Mouse (Mus musculus) forebrain, embryonic 16.5 days (tissue): ENCODE results near the gene Actc1. TPM values are rescaled to one million over a fixed set of nuclear protein-coding genes. Genes with fewer than 3 reads are reported as not detected.

Source experiments
- ATAC-seq: fragments of 200-750 bp; cut with Nextera tagmentation; 2 replicates; pipeline ENCODE4 v1.8.0; 2017; ENCODE audit warnings: mild to moderate bottlenecking, moderate library complexity
- H3K27ac ChIP-seq: fragments of 300-500 bp; sonication (generic); 2 replicates; pipeline ENCODE4 v1.5.1; 2014; ENCODE audit warnings: low read length, control low read depth
- H3K27me3 ChIP-seq: fragments of 300-500 bp; sonication (generic); replicated peaks from 2 replicates; pipeline ENCODE4 v1.6.1; 2014; ENCODE audit warnings: low read length; ENCODE audit not compliant: control insufficient read depth, insufficient read depth
- H3K36me3 ChIP-seq: fragments of 300-500 bp; sonication (generic); 2 replicates; pipeline ENCODE4 v1.6.1; 2014; ENCODE audit not compliant: control insufficient read depth, insufficient read depth
- H3K4me1 ChIP-seq: fragments of 300-500 bp; sonication (generic); replicated peaks from 2 replicates; pipeline ENCODE4 v1.6.1; 2014; ENCODE audit warnings: low read length; ENCODE audit not compliant: control insufficient read depth, insufficient read depth
- H3K4me2 ChIP-seq: fragments of 300-500 bp; sonication (generic); 2 replicates; pipeline ENCODE4 v1.6.1; 2014; ENCODE audit warnings: mild to moderate bottlenecking, low read length, control low read depth
- H3K4me3 ChIP-seq: fragments of 300-500 bp; sonication (generic); replicated peaks from 2 replicates; pipeline ENCODE4 v1.5.1; 2014; ENCODE audit warnings: mild to moderate bottlenecking, low read length, control low read depth
- H3K9ac ChIP-seq: fragments of 300-500 bp; sonication (generic); replicated peaks from 2 replicates; pipeline ENCODE4 v1.6.1; 2014; ENCODE audit warnings: low read depth, low read length, control low read depth
- H3K9me3 ChIP-seq: fragments of 300-500 bp; sonication (generic); 2 replicates; pipeline ENCODE4 v1.6.1; 2016; ENCODE audit warnings: low read length; ENCODE audit not compliant: control insufficient read depth
- WGBS: fragments of 180-500 bp; shearing (Covaris S2); extraction: QIAGEN DNeasy Blood & Tissue Kit; methylation state at CpG from one replicate; pipeline ENCODE4 v1.1.7; 2014; 5-methylcytosine and 5-hydroxymethylcytosine counted together
- polyA plus RNA-seq: library from polyadenylated mRNA; unstranded; fragments of >200 nt; fragmentation: Nextera tagmentation; extraction: Ambion mirVana; gene quantifications from 2 replicates; pipeline ENCODE4 v1.2.1, GENCODE M21; 2015

Actc1 gene
- polyA plus RNA-seq, 1 experiment from 2014 or later: 0.56 TPM

DNA sequence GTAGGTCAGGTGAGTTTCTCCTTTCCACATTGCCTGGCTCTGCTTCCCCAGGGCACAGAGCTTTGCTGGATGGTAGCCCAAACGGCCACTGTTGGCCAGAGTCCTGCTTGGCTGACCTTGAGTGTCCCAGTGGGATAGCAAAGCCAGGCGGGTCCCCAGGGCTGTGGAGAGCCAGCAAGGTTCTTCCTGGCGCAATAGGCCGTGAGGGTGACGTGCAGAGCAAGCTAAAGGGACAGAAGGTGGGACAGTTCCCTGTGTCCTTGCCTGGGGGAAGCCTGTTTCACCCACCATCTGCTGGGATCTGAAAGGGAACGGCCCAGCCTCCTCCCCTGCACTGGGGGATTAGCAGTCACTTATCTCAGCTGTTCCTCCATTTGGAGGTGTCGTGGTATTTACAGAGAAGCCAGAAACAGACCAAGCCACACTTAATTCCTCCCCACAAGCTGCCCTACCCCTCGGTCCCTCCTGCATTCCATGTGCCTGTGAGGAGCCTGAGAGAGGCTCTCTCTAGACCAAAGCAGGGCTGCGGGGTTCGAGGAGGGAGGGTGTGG is 4.0 kb upstream of the Actc1 start:
- H3K27me3 ChIP-seq: no peaks in the 10 kb centered on the region
- H3K4me3 ChIP-seq: no peak overlapping the region
- no peak overlapping the region for H3K27ac ChIP-seq
- H3K36me3 ChIP-seq: no peaks in the 10 kb centered on the region
- 24% methylated on average over 10 of the region's 10 CpGs for WGBS
- H3K9me3 ChIP-seq: no peaks in the 10 kb centered on the region
- ATAC-seq: peak; percentile 79
- H3K4me1 ChIP-seq: peaks cover 5% of the 10 kb centered on the region
- H3K9ac ChIP-seq: no peak overlapping the region
- H3K4me2 ChIP-seq: no peak overlapping the region

DNA sequence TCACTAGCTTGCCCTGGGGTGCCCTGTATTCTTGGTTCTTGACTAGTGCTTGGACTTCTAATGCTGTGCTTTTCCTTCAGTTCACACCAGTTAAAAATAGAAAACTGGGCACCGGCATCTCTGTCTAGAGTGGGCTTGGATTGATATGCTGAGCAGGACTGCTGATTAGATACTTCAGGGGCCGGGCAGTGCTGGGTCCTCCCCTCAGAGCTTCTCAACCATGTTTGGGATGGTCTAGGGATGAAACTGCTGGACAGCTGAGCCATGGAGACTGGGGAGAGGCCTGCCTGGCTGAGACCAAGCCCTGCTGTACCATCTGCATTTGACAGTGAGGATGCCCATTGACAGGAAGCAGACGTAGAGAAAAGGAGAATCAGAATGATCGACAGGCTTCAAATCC is 781 bp upstream of the Actc1 start:
- no peaks in the 10 kb centered on the region for H3K27me3 ChIP-seq
- H3K9ac ChIP-seq: no peak overlapping the region
- H3K27ac ChIP-seq: no peak overlapping the region
- 91% methylated on average over 4 of the region's 4 CpGs for WGBS
- H3K4me2 ChIP-seq: no peak overlapping the region
- H3K36me3 ChIP-seq: no peaks in the 10 kb centered on the region
- ATAC-seq: no peak
- H3K4me1 ChIP-seq: peaks cover 5% of the 10 kb centered on the region
- H3K4me3 ChIP-seq: no peak overlapping the region
- H3K9me3 ChIP-seq: no peaks in the 10 kb centered on the region

DNA sequence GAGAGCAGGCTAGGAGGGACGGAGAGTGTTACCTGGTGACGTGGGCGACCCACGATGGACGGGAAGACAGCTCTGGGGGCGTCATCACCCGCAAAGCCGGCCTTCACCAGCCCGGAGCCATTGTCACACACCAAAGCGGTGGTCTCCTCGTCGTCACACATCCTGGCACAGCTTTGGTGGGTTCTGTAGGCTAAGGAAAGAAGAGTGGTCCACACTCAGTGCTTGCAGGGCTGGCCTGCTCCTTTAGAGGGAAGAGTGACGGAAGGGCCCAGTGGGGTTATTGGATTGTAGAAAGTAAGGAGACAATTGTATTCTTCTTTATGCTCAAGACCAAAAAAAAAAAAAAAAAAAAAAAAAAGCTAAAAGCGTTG is 1.5 kb downstream of the Actc1 start:
- no peak for ATAC-seq
- Histone ChIP-seq H3K27me3 (no peaks in the 10 kb centered on the region), H3K4me1 (no peaks in the 10 kb centered on the region), H3K4me2 (no peak overlapping the region), H3K9ac (no peak overlapping the region), H3K27ac (no peak overlapping the region), H3K36me3 (no peaks in the 10 kb centered on the region), H3K4me3 (no peak overlapping the region), H3K9me3 (no peaks in the 10 kb centered on the region)
- WGBS: 94% methylated on average over 13 of the region's 14 CpGs

DNA sequence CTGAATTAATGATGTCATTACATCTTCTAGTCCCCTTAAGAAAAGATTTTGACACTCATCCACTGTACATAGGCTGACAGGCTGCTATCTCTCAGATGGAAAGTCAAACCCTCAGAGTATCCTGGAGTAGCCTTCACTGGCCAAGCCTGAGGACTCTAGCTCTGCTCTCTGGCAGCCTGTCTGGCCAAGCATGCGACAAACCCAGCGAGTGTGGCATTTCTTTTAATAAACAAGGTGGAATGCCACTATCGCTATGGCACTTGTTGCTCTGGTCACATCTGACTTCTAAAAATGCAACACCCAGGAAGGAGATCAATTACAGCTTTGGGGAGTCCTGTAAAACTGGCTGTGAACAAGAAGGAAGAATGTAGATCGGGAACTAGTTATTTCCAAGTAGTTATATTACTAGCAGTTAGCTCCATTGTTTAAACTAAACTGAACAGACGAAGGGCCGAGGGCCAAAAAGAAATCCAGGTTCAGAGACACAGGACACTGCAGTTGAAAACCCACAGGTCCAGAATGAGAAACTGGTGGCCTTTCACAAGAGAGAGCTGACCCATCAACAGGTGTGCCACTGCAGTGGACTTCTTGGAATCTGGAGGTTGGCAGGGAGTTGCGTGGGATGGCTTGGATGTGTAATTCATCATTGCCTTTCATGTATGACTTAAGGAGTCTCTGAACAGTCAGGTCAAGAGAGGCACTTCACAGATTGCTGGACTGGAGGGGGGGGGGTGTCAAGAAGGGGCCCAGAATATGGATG is 2.1 kb downstream of the Actc1 start:
- WGBS: 92% methylated on average over 7 of the region's 7 CpGs
- no peaks in the 10 kb centered on the region for H3K27me3 ChIP-seq
- H3K4me2 ChIP-seq: no peak overlapping the region
- no peak overlapping the region for H3K27ac ChIP-seq
- no peaks in the 10 kb centered on the region for H3K9me3 ChIP-seq
- no peak for ATAC-seq
- no peak overlapping the region for H3K9ac ChIP-seq
- H3K36me3 ChIP-seq: no peaks in the 10 kb centered on the region
- no peak overlapping the region for H3K4me3 ChIP-seq
- H3K4me1 ChIP-seq: no peaks in the 10 kb centered on the region

DNA sequence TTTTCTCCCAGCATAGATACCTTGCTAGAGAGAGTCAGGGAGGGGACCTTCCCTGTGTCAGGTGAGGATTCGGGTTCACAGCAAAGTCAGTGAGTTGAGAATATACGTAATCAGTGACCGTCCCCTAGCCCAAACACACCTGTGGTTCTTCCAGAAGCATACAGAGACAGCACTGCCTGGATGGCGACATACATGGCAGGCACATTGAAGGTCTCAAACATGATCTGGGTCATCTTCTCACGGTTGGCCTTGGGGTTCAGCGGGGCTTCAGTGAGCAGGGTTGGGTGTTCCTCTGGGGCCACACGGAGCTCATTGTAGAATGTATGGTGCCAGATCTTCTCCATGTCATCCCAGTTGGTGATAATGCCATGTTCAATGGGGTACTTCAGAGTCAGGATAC is 3.2 kb downstream of the Actc1 start:
- H3K9me3 ChIP-seq: no peaks in the 10 kb centered on the region
- no peaks in the 10 kb centered on the region for H3K4me1 ChIP-seq
- no peaks in the 10 kb centered on the region for H3K27me3 ChIP-seq
- ATAC-seq: no peak
- 94% methylated on average over 7 of the region's 7 CpGs for WGBS
- no peak overlapping the region for H3K4me2 ChIP-seq
- H3K9ac ChIP-seq: no peak overlapping the region
- H3K4me3 ChIP-seq: no peak overlapping the region
- no peaks in the 10 kb centered on the region for H3K36me3 ChIP-seq
- H3K27ac ChIP-seq: no peak overlapping the region

DNA sequence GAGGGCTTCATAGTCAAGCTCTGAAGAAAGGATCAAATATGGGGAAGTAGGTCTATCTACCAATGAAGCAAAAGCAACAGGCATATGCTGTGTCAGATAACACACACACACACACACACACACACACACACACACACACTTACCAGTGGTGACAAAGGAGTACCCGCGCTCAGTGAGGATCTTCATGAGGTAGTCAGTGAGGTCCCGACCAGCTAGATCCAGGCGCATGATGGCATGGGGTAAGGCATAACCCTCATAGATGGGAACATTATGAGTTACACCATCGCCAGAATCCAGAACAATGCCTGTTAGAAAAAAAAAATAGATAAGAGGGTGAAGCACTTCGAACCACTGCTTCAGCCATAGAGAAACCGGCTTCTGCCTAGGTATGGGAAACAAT is 4.0 kb downstream of the Actc1 start:
- no peak for ATAC-seq
- no peak overlapping the region for H3K4me2 ChIP-seq
- H3K36me3 ChIP-seq: no peaks in the 10 kb centered on the region
- no peak overlapping the region for H3K27ac ChIP-seq
- no peaks in the 10 kb centered on the region for H3K9me3 ChIP-seq
- no peak overlapping the region for H3K4me3 ChIP-seq
- no peaks in the 10 kb centered on the region for H3K4me1 ChIP-seq
- no peaks in the 10 kb centered on the region for H3K27me3 ChIP-seq
- 97% methylated on average over 7 of the region's 7 CpGs for WGBS
- no peak overlapping the region for H3K9ac ChIP-seq

DNA sequence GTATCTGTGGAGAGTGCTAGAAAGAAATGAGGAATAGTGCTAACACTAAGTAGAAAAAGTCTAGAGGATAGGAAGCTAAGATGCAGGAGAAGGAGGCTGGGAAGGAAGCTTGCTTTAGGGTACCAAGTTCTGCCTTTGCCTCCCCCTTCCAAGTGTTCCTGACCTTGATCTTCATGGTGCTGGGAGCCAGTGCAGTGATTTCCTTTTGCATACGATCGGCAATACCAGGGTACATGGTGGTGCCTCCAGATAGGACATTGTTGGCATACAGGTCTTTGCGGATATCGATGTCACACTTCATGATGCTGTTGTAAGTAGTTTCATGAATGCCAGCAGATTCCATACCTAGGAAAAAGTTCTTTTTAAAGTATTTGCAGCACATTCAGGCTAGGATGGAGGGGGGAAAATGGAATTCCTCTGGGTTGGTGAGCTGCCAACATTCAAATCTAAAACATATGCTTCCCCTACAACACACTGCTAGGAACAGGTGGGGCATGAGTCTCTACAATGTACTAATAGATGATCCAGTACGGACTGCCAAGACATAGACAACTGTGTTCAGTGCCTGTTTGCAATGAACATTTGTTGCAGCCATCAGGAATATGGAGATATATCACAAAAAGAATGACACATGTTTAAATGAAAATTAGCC is 5.3 kb downstream of the Actc1 start:
- 86% methylated on average over 5 of the region's 5 CpGs for WGBS
- ATAC-seq: peak; percentile 88

DNA sequence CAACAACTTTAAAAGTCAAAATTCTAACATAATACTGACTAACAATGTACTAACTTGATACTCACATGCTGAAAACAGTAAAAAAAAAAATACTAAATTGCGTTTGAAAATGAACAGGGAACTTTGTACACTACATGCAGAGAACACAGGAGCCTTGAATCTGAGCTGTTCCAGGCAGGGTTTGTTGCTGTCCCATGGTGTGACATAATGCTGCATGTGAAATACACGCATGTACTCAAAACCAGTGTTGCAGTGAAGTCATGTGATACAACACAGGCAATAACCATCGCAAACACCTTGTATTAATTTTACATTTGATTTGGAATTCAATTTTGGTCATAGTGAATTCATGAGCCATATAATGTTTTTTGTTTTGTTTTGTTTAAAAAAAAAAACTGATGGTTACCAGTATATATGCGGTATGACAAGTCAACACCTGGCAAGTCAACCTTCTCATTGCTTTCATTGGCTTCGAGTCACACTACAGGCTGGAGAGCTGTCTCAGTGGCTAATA is 7.1 kb downstream of the Actc1 start:
- no peak for ATAC-seq

More for the DNA sequence above, 5.3 kb downstream of the Actc1 start:
- Histone ChIP-seq H3K27ac (no peak overlapping the region), H3K9me3 (no peaks in the 10 kb centered on the region), H3K9ac (no peak overlapping the region), H3K4me3 (no peak overlapping the region), H3K27me3 (no peaks in the 10 kb centered on the region), H3K4me2 (no peak overlapping the region), H3K4me1 (no peaks in the 10 kb centered on the region), H3K36me3 (no peaks in the 10 kb centered on the region)

DNA sequence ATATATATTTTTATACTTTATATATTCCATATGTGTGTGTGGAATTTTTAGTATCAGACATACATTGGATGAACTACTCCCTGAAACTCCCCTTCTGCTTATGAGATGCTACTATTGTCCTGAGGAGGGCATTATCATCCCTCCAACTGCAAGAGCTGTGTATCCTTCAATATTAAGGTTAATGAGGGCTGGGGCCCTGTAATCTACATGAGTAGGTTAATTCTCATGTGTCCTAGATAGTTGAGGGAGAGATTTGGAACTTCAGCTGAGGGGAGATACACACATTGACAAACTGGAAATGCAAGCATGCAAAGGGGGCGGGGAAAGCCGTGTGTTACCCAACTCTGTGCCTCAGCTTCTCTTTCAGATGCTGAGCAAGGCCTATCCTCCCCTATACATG is 15.4 kb downstream of the Actc1 start:
- H3K4me3 ChIP-seq: no peak overlapping the region
- no peaks in the 10 kb centered on the region for H3K36me3 ChIP-seq
- H3K9ac ChIP-seq: no peak overlapping the region
- no peaks in the 10 kb centered on the region for H3K9me3 ChIP-seq
- ATAC-seq: no peak
- no peaks in the 10 kb centered on the region for H3K4me1 ChIP-seq
- H3K27me3 ChIP-seq: no peaks in the 10 kb centered on the region
- WGBS: 82% methylated on average over 2 of the region's 2 CpGs
- no peak overlapping the region for H3K4me2 ChIP-seq
- no peak overlapping the region for H3K27ac ChIP-seq

More for the DNA sequence above, 7.1 kb downstream of the Actc1 start:
- no peak overlapping the region for H3K4me2 ChIP-seq
- no peak overlapping the region for H3K27ac ChIP-seq
- no peak overlapping the region for H3K9ac ChIP-seq
- WGBS: 93% methylated on average over 5 of the region's 5 CpGs
- H3K4me1 ChIP-seq: no peaks in the 10 kb centered on the region
- no peaks in the 10 kb centered on the region for H3K27me3 ChIP-seq
- no peaks in the 10 kb centered on the region for H3K9me3 ChIP-seq
- H3K4me3 ChIP-seq: no peak overlapping the region
- H3K36me3 ChIP-seq: no peaks in the 10 kb centered on the region
